ENCODE assay signal across 14 mouse cellular contexts in the genomic region with DNA sequence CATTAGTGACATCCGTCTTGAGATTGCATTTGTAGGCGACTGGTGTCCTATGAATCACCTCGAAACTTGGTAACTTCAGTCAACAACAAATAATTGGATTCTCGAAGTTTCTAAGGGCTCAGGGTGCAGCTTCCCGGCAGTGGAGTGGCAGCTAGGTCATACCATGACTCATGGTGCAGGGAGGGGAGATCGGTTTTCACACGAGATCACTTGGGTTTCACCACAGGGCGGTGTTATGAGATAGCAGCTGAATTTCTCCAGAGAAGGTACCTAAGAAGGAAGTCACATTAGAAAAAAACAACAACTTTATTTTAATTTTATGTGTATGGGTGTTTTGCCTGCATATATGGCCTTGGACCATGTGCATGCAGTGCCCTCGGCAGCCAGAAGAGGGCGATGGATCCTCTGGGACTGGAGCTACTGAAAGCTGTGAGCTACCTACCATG. TPM values are rescaled to one million over a fixed set of nuclear protein-coding genes. Genes with fewer than 3 reads are reported as not detected.
DNase-seq lines count a peak whose midpoint lies in the region; ATAC-seq and TF ChIP-seq lines count a peak whose summit lies in the region.
"Had no signal": no experiment of that assay in that cellular context is flagged by ENCODE, and none has a peak within 500 bp of the region (broad histone marks: within the 10 kb centered on the region; RNA-seq: fewer than 3 reads in every experiment).

No protein-coding gene starts in this region.

- H3K9me3 ChIP-seq in intestine, postnatal 0 days (ENCODE audit: control insufficient read depth): no peaks in the 10 kb centered on the region
- H3K9me3 ChIP-seq: embryonic facial prominence, embryonic 10.5 days; hindbrain, embryonic 12.5 days; lung, embryonic 15.5 days; neural tube, embryonic 15.5 days had no signal

- H3K27me3 ChIP-seq in thymus, adult 2 months (ENCODE audit: control insufficient read depth, insufficient read depth, low read length): no peaks in the 10 kb centered on the region
- no peaks in the 10 kb centered on the region for H3K27me3 ChIP-seq in intestine, postnatal 0 days (replicated peaks; ENCODE audit: control insufficient read depth, insufficient read depth, low read length)
- H3K27me3 ChIP-seq: hindbrain, embryonic 12.5 days; lung, embryonic 15.5 days; neural tube, embryonic 15.5 days had no signal

- no peak overlapping the region for H3K4me2 ChIP-seq in intestine, postnatal 0 days (replicated peaks; ENCODE audit: low read depth)
- H3K4me2 ChIP-seq: hindbrain, embryonic 12.5 days; lung, embryonic 15.5 days; neural tube, embryonic 15.5 days had no signal

- H3K9ac ChIP-seq in intestine, postnatal 0 days (ENCODE audit: low read depth, low read length): no peak overlapping the region
- H3K9ac ChIP-seq: hindbrain, embryonic 12.5 days; lung, embryonic 15.5 days; neural tube, embryonic 15.5 days had no signal

- TF ChIP-seq CTCF in thymus, adult 2 months (IDR thresholded peaks at IDR 0.05; ENCODE audit: borderline replicate concordance, control insufficient read depth, extremely low read depth, insufficient read depth, low read length, poor library complexity): no peak
- peak; percentile 51 for TF ChIP-seq CTCF in intestine, postnatal 0 days (IDR thresholded peaks at IDR 0.05; ENCODE audit: low read depth)

- H3K27ac ChIP-seq in thymus, adult 2 months (ENCODE audit: control insufficient read depth, insufficient read depth, low read length): no peak overlapping the region
- no peak overlapping the region for H3K27ac ChIP-seq in intestine, postnatal 0 days (ENCODE audit: low read depth, low read length)
- H3K27ac ChIP-seq: embryonic facial prominence, embryonic 10.5 days; hindbrain, embryonic 12.5 days; lung, embryonic 15.5 days; neural tube, embryonic 15.5 days had no signal

- H3K36me3 ChIP-seq in thymus, adult 2 months (ENCODE audit: control insufficient read depth, insufficient read depth, low read length): no peaks in the 10 kb centered on the region
- H3K36me3 ChIP-seq in intestine, postnatal 0 days (ENCODE audit: control insufficient read depth, insufficient read depth): no peaks in the 10 kb centered on the region
- H3K36me3 ChIP-seq: embryonic facial prominence, embryonic 10.5 days; hindbrain, embryonic 12.5 days; lung, embryonic 15.5 days; neural tube, embryonic 15.5 days had no signal

- TF ChIP-seq POLR2A in thymus, adult 2 months (IDR thresholded peaks at IDR 0.05; ENCODE audit: control insufficient read depth, extremely low read depth, insufficient read depth, low read length, poor library complexity): no peak

- 96% methylated on average over 10 of the region's 10 CpGs for WGBS in thymus, adult 2 months
- 70% methylated on average over 10 of the region's 10 CpGs for WGBS in intestine, postnatal 0 days

- peak; percentile 16 for DNase-seq in adrenal gland, postnatal 14 days
- no peak for DNase-seq in adrenal gland, adult 8-10 months
- peak; percentile 15 for DNase-seq in thymus, adult 2 months
- no peak for DNase-seq in thymus, postnatal 0 days (ENCODE audit: low spot score)
- peak; percentile 8 for DNase-seq in thymus, postnatal 25 days
- no peak for DNase-seq in layer of hippocampus, adult 9-11 months
- no peak for DNase-seq in kidney, postnatal 14 days

- H3K4me3 ChIP-seq in thymus, adult 2 months (ENCODE audit: control insufficient read depth, insufficient read depth, low read length): no peak overlapping the region
- H3K4me3 ChIP-seq in intestine, postnatal 0 days (ENCODE audit: low read depth, low read length): no peak overlapping the region
- H3K4me3 ChIP-seq: embryonic facial prominence, embryonic 10.5 days; hindbrain, embryonic 12.5 days; lung, embryonic 15.5 days; neural tube, embryonic 15.5 days had no signal

- ATAC-seq in intestine, postnatal 0 days: peak; percentile 74

- H3K4me1 ChIP-seq in thymus, adult 2 months (replicated peaks; ENCODE audit: control insufficient read depth, insufficient read depth, low read length): no peaks in the 10 kb centered on the region
- no peaks in the 10 kb centered on the region for H3K4me1 ChIP-seq in intestine, postnatal 0 days (replicated peaks; ENCODE audit: control insufficient read depth, insufficient read depth, low read length)
- H3K4me1 ChIP-seq: embryonic facial prominence, embryonic 10.5 days; hindbrain, embryonic 12.5 days; lung, embryonic 15.5 days; neural tube, embryonic 15.5 days had no signal

RNA-seq across cellular contexts. Expression of a gene that starts 9.3 kb away (rescaled TPM):
- not detected in 2 replicates for total RNA-seq in adrenal gland, postnatal 14 days (2021)
- total RNA-seq in adrenal gland, adult 8-10 months (2022): under 1 TPM; 0.29 to 0.66 (median 0.33) TPM
- 0.59 and 3.9 TPM in 2 replicates for polyA plus RNA-seq in thymus, adult 2 months (2012; rRNA removed)
- polyA plus RNA-seq in thymus, postnatal 0 days (2015; fragmentation: Nextera tagmentation; extraction: Ambion mirVana): not detected in 2 replicates
- 8.8 and 9.9 TPM in 2 replicates for polyA plus RNA-seq in intestine, postnatal 0 days (2015; fragmentation: Nextera tagmentation; extraction: Ambion mirVana)
- polyA plus RNA-seq: C2C12; embryonic facial prominence, embryonic 10.5 days; hindbrain, embryonic 12.5 days; neural tube, embryonic 15.5 days had no signal

RNA-seq across cellular contexts. Expression of a gene that starts 26.5 kb away (rescaled TPM):
- 8.2 and 9.4 TPM in 2 replicates for total RNA-seq in adrenal gland, postnatal 14 days (2021)
- 10 to 100 TPM in 2 of 4 experiments, 1 to 10 TPM in 2; 7.0 to 13.9 (median 9.7) TPM for total RNA-seq in adrenal gland, adult 8-10 months (2022)
- polyA plus RNA-seq in thymus, adult 2 months (2012; rRNA removed): 7.2 and 7.4 TPM in 2 replicates
- polyA plus RNA-seq in thymus, postnatal 0 days (2015; fragmentation: Nextera tagmentation; extraction: Ambion mirVana): 10.7 and 11.0 TPM in 2 replicates
- 8.2 and 8.8 TPM in 2 replicates for polyA plus RNA-seq in intestine, postnatal 0 days (2015; fragmentation: Nextera tagmentation; extraction: Ambion mirVana)

RNA-seq across cellular contexts. Expression of a gene that starts 60.0 kb away (rescaled TPM):
- not detected in 2 replicates for total RNA-seq in adrenal gland, postnatal 14 days (2021)
- total RNA-seq in adrenal gland, adult 8-10 months (2022): under 1 TPM in 1 of 4 experiments, not detected in 3; 0.27 TPM
- polyA plus RNA-seq in thymus, adult 2 months (2012; rRNA removed): not detected in 2 replicates
- not detected in 2 replicates for polyA plus RNA-seq in thymus, postnatal 0 days (2015; fragmentation: Nextera tagmentation; extraction: Ambion mirVana)
- polyA plus RNA-seq in intestine, postnatal 0 days (2015; fragmentation: Nextera tagmentation; extraction: Ambion mirVana): not detected in 2 replicates
- total RNA-seq: layer of hippocampus, postnatal 25 days had no signal
- polyA plus RNA-seq: C2C12; lung, embryonic 15.5 days; neural tube, embryonic 15.5 days had no signal

Comparison
In these comparisons a context has a peak if more than half of its experiments do, and no peak if none do; other contexts are left out.
1. DNase-seq: peak in adrenal gland, postnatal 14 days (single experiment), thymus, adult 2 months (single experiment) and thymus, postnatal 25 days (single experiment); none in adrenal gland, adult 8-10 months (single experiment), thymus, postnatal 0 days (single experiment), layer of hippocampus, adult 9-11 months (single experiment) and kidney, postnatal 14 days (single experiment).